Mouse (Mus musculus) left cerebral cortex, adult 2 months (tissue): ENCODE measurements around the gene Ntm. TPM values are rescaled to one million over a fixed set of nuclear protein-coding genes. Genes with fewer than 3 reads are reported as not detected.

Experiments
- DNase-seq, 2 experiments: peaks; one replicate each; pipeline ENCODE4 v3.0.0; 2021 to 2022; ENCODE audit warnings: low spot score in 2 of 2, mixed read lengths in 1 of 2; ENCODE audit errors: extremely low spot score in 1 of 2
- H3K27ac ChIP-seq: fragments of 200-600 bp; 2 replicates; pipeline ENCODE4 v1.8.1; 2022
- H3K4me3 ChIP-seq: fragments of 200-600 bp; 2 replicates; pipeline ENCODE4 v1.8.1; 2022
- CTCF ChIP-seq: fragments of 200-600 bp; IDR thresholded peaks from 2 replicates; pipeline ENCODE4 v1.8.1; 2022; ENCODE audit warnings: antibody characterized with exemption, mild to moderate bottlenecking, moderate library complexity
- intact Hi-C: fragments of 180-260 bp; cut with DNase I; formaldehyde crosslinking; loops from one replicate; pipeline ENCODE4 v1.15.1; 2025
- total RNA-seq, 2 experiments: library from RNA; stranded (reverse); gene quantifications; 2 replicates each; pipeline ENCODE4 v1.2.3; 2021

Gene Ntm
- total RNA-seq, 2 experiments from 2014 or later, result 288 to 294 TPM

- Histone ChIP-seq H3K4me3 (no peak overlapping the region), H3K27ac (no peak overlapping the region)
- intact Hi-C loops, result no loop called here
- no peak for TF ChIP-seq CTCF
- DNase-seq, result no peak
Measured at GRCm38 (mm10) chr9:29306961-29307360, 656.0 kb downstream of the Ntm start.

GRCm38 (mm10) chr9:29298340-29298739 lies 664.6 kb downstream of the Ntm start:
- no peak for TF ChIP-seq CTCF
- DNase-seq, result no peak
- intact Hi-C loops, result no loop called here
- Histone ChIP-seq H3K27ac (no peak overlapping the region), H3K4me3 (no peak overlapping the region)

GRCm38 (mm10) chr9:29296752-29297151 lies 666.2 kb downstream of the Ntm start:
- intact Hi-C loops, result no loop called here
- DNase-seq, result no peak
- no peak for TF ChIP-seq CTCF
- H3K4me3 ChIP-seq, result no peak overlapping the region
- H3K27ac ChIP-seq, result no peak overlapping the region

- H3K4me3 ChIP-seq, result no peak overlapping the region
- no peak for DNase-seq
- no peak overlapping the region for H3K27ac ChIP-seq
- intact Hi-C loops, result no loop called here
- TF ChIP-seq CTCF, result no peak
Measured at GRCm38 (mm10) chr9:29288003-29288704, 674.8 kb downstream of the Ntm start.

GRCm38 (mm10) chr9:29285144-29285543 lies 677.8 kb downstream of the Ntm start:
- no peak overlapping the region for H3K27ac ChIP-seq
- no peak overlapping the region for H3K4me3 ChIP-seq
- no peak for DNase-seq
- TF ChIP-seq CTCF, result no peak
- intact Hi-C loops, result no loop called here

GRCm38 (mm10) chr9:29272861-29273260 lies 690.1 kb downstream of the Ntm start:
- no peak overlapping the region for H3K27ac ChIP-seq
- intact Hi-C loops, result no loop called here
- no peak for DNase-seq
- no peak for TF ChIP-seq CTCF
- H3K4me3 ChIP-seq, result no peak overlapping the region

GRCm38 (mm10) chr9:29269988-29270387 lies 693.0 kb downstream of the Ntm start:
- intact Hi-C loops, result no loop called here
- DNase-seq, result no peak
- no peak overlapping the region; the same call in 1 of the 2 replicates for H3K27ac ChIP-seq
- no peak for TF ChIP-seq CTCF
- H3K4me3 ChIP-seq, result no peak overlapping the region

- Histone ChIP-seq H3K4me3 (no peak overlapping the region), H3K27ac (peak overlapping the region; percentile 71)
- TF ChIP-seq CTCF, result no peak
- intact Hi-C loops, result no loop called here
- no peak for DNase-seq
Measured at GRCm38 (mm10) chr9:29269277-29269646, 693.7 kb downstream of the Ntm start.

- intact Hi-C loops, result no loop called here
- TF ChIP-seq CTCF, result no peak
- peak in 1 of 2 experiments; percentile 12 for DNase-seq
- Histone ChIP-seq H3K4me3 (no peak overlapping the region), H3K27ac (peak overlapping the region; percentile 71)
Measured at GRCm38 (mm10) chr9:29268583-29269276, 694.2 kb downstream of the Ntm start.

- no peak for DNase-seq
- Histone ChIP-seq H3K4me3 (no peak overlapping the region), H3K27ac (no peak overlapping the region; the same call in 1 of the 2 replicates)
- no peak for TF ChIP-seq CTCF
- intact Hi-C loops, result no loop called here
Measured at GRCm38 (mm10) chr9:29267663-29268062, 695.3 kb downstream of the Ntm start.

GRCm38 (mm10) chr9:29265177-29265576 lies 697.8 kb downstream of the Ntm start:
- no peak for DNase-seq
- Histone ChIP-seq H3K4me3 (no peak overlapping the region), H3K27ac (no peak overlapping the region)
- intact Hi-C loops, result no loop called here
- TF ChIP-seq CTCF, result no peak

- no peak overlapping the region for H3K4me3 ChIP-seq
- no peak for DNase-seq
- intact Hi-C loops, result no loop called here
Measured at GRCm38 (mm10) chr9:29262836-29263235, 700.1 kb downstream of the Ntm start.

GRCm38 (mm10) chr9:29252866-29253265 lies 710.1 kb downstream of the Ntm start:
- DNase-seq, result no peak
- intact Hi-C loops, result no loop called here
- no peak overlapping the region for H3K4me3 ChIP-seq
- TF ChIP-seq CTCF, result no peak
- no peak overlapping the region for H3K27ac ChIP-seq

More at GRCm38 (mm10) chr9:29262836-29263235, 700.1 kb downstream of the Ntm start:
- no peak overlapping the region for H3K27ac ChIP-seq
- no peak for TF ChIP-seq CTCF
